14 mouse cellular contexts compared by ENCODE assay signal in genomic region chr9:121639790-121640189, GRCm38 (mm10). TPM values are rescaled to one million over a fixed set of nuclear protein-coding genes. Genes with fewer than 3 reads are reported as not detected.
DNase-seq lines count a peak whose midpoint lies in the region; TF ChIP-seq lines count a peak whose summit lies in the region.
"Had no signal": no experiment of that assay in that cellular context is flagged by ENCODE, and none has a peak within 500 bp of the region (broad histone marks: within the 10 kb centered on the region; RNA-seq: fewer than 3 reads in every experiment).

No protein-coding gene starts in this region.

- DNase-seq in R1 (ENCODE audit: low read depth, low spot score) = peak; percentile 4
- peak; percentile 18 for DNase-seq in brain, embryonic 14.5 days (ENCODE audit: low read depth)
- peak; percentile 84 to 86 for DNase-seq in frontal cortex, postnatal 36 days (ENCODE audit: low spot score in 2 of 2)
- DNase-seq in left cerebral cortex, postnatal 14 days (ENCODE audit: low spot score in 2 of 2) = peak; percentile 77 to 89
- no peak for DNase-seq in lung, adult 18-20 months
- DNase-seq in urinary bladder, postnatal 36 days (ENCODE audit: low spot score in 2 of 2) = no peak
- no peak for DNase-seq in urinary bladder, adult 2 months (ENCODE audit: low spot score)
- DNase-seq in spleen, postnatal 4 days (ENCODE audit: low spot score in 2 of 2) = no peak
- DNase-seq: heart, postnatal 10 days; lung, postnatal 10 days; thymus, adult 2 months had no signal

- no peak for TF ChIP-seq POLR2A in brain, embryonic 14.5 days (IDR thresholded peaks at IDR 0.05; ENCODE audit: borderline replicate concordance, extremely low read depth, insufficient read depth, insufficient read length, poor library complexity, severe bottlenecking)

- intact Hi-C loops in left cerebral cortex, postnatal 14 days (cut with DNase I) = loop anchor here (5.0 kb wide), 1 partner anchor 38 kb away; no protein-coding TSS in a partner anchor

- no peak for TF ChIP-seq CTCF in brain, embryonic 14.5 days (IDR thresholded peaks at IDR 0.05; ENCODE audit: borderline replicate concordance, extremely low read depth, insufficient read depth, insufficient read length)

RNA-seq across cellular contexts. Expression of gene Lyzl4, which starts 2.1 kb away (rescaled TPM):
- not detected in 2 replicates for polyA plus RNA-seq in brain, embryonic 14.5 days (2012; rRNA removed)
- total RNA-seq in left cerebral cortex, postnatal 14 days (2021) = 1 to 10 TPM in 1 of 2 experiments, under 1 TPM in 1; 0.97 to 1.2 TPM
- polyA plus RNA-seq in urinary bladder, adult 2 months (2012; rRNA removed) = 0.63 and 0.73 TPM in 2 replicates
- total RNA-seq: common myeloid progenitor, adult 5-6 weeks; heart, postnatal 10 days had no signal
- polyA plus RNA-seq: intestine, embryonic 16.5 days; limb, embryonic 12.5 days had no signal

RNA-seq across cellular contexts. Expression of gene Vipr1, which starts 2.7 kb away (rescaled TPM):
- 0.38 and 0.63 TPM in 2 replicates for polyA plus RNA-seq in brain, embryonic 14.5 days (2012; rRNA removed)
- total RNA-seq in left cerebral cortex, postnatal 14 days (2021) = 10 to 100 TPM; 21.1 to 23.6 TPM
- 2.6 and 3.0 TPM in 2 replicates for polyA plus RNA-seq in urinary bladder, adult 2 months (2012; rRNA removed)

Comparison
In these comparisons a context has a peak if more than half of its experiments do, and no peak if none do; other contexts are left out.
1. DNase-seq: peak in R1 (single experiment), brain, embryonic 14.5 days (single experiment), frontal cortex, postnatal 36 days (2 of 2) and left cerebral cortex, postnatal 14 days (2 of 2); none in lung, adult 18-20 months (0 of 2), urinary bladder, postnatal 36 days (0 of 2), urinary bladder, adult 2 months (single experiment) and spleen, postnatal 4 days (0 of 2).